Mouse (Mus musculus): ENCODE results near the gene March9. TPM values are rescaled to one million over a fixed set of nuclear protein-coding genes. Genes with fewer than 3 reads are reported as not detected.

Gene March9
- 1.5 and 1.8 TPM in 2 replicates for polyA plus RNA-seq (2014; fragmentation: Nextera tagmentation; extraction: Ambion mirVana)

GRCm38 (mm10) chr10:127059968-127060916, at the start of gene March9:
March9 (minus strand) TSS chr10:127060184.
- DNase-seq (ENCODE audit: low spot score) (peak; percentile 81), ATAC-seq (replicated peaks; ENCODE audit: insufficient number of reproducible peaks, low FRiP score, low TSS enrichment, low read depth) (peak; percentile 3; the same call in 1 of the 2 replicates)
- Histone ChIP-seq H3K27me3 (ENCODE audit: control insufficient read depth, insufficient read depth, low read length) (peaks cover 12% of the 10 kb centered on the region), H3K4me1 (ENCODE audit: control insufficient read depth, insufficient read depth, low read length) (0 out of 2 replicates have a peak, but pooled peaks cover 2% of the 10 kb centered on the region), H3K9me3 (replicated peaks; ENCODE audit: control insufficient read depth, low read length) (no peaks in the 10 kb centered on the region), H3K4me2 (ENCODE audit: low read depth, low read length) (peak within 1 kb of the TSS; percentile 98), H3K36me3 (replicated peaks; ENCODE audit: control insufficient read depth, insufficient read depth, low read depth, low read length) (peaks cover 8% of the 10 kb centered on the region), H3K4me3 (ENCODE audit: low read depth, low read length) (peak within 1 kb of the TSS; percentile 85), H3K9ac (replicated peaks; ENCODE audit: low read length) (peak within 1 kb of the TSS; percentile 84), H3K27ac (replicated peaks; ENCODE audit: low read depth, low read length) (peak within 1 kb of the TSS; percentile 56; the same call in 1 of the 2 replicates)
- WGBS = 1% methylated on average over 67 of the region's 72 CpGs

GRCm38 (mm10) chr10:127108262-127108583, 48.2 kb upstream of the March9 start:
- Histone ChIP-seq H3K4me2 (ENCODE audit: low read depth, low read length) (no peak overlapping the region), H3K27ac (replicated peaks; ENCODE audit: low read depth, low read length) (no peak overlapping the region), H3K27me3 (ENCODE audit: control insufficient read depth, insufficient read depth, low read length) (no peaks in the 10 kb centered on the region), H3K9ac (replicated peaks; ENCODE audit: low read length) (no peak overlapping the region), H3K36me3 (replicated peaks; ENCODE audit: control insufficient read depth, insufficient read depth, low read depth, low read length) (no peaks in the 10 kb centered on the region), H3K4me1 (ENCODE audit: control insufficient read depth, insufficient read depth, low read length) (no peaks in the 10 kb centered on the region), H3K9me3 (replicated peaks; ENCODE audit: control insufficient read depth, low read length) (no peaks in the 10 kb centered on the region), H3K4me3 (ENCODE audit: low read depth, low read length) (no peak overlapping the region)
- no peak for DNase-seq (ENCODE audit: low spot score)
- WGBS = 82% methylated on average over 3 of the region's 3 CpGs
- ATAC-seq (replicated peaks; ENCODE audit: insufficient number of reproducible peaks, low FRiP score, low TSS enrichment, low read depth) = no peak

GRCm38 (mm10) chr10:127107563-127108261, 47.7 kb upstream of the March9 start:
- no peaks in the 10 kb centered on the region for H3K36me3 ChIP-seq (replicated peaks; ENCODE audit: control insufficient read depth, insufficient read depth, low read depth, low read length)
- no peaks in the 10 kb centered on the region for H3K27me3 ChIP-seq (ENCODE audit: control insufficient read depth, insufficient read depth, low read length)
- no peak for DNase-seq (ENCODE audit: low spot score)
- 88% methylated on average over 16 of the region's 16 CpGs for WGBS
- no peaks in the 10 kb centered on the region for H3K4me1 ChIP-seq (ENCODE audit: control insufficient read depth, insufficient read depth, low read length)
- no peak for ATAC-seq (replicated peaks; ENCODE audit: insufficient number of reproducible peaks, low FRiP score, low TSS enrichment, low read depth)
- no peak overlapping the region for H3K27ac ChIP-seq (replicated peaks; ENCODE audit: low read depth, low read length)
- no peak overlapping the region for H3K4me2 ChIP-seq (ENCODE audit: low read depth, low read length)
- no peak overlapping the region for H3K9ac ChIP-seq (replicated peaks; ENCODE audit: low read length)
- H3K9me3 ChIP-seq (replicated peaks; ENCODE audit: control insufficient read depth, low read length) = no peaks in the 10 kb centered on the region
- no peak overlapping the region for H3K4me3 ChIP-seq (ENCODE audit: low read depth, low read length)

- H3K4me1 ChIP-seq (ENCODE audit: control insufficient read depth, insufficient read depth, low read length) = no peaks in the 10 kb centered on the region
- no peak overlapping the region for H3K4me3 ChIP-seq (ENCODE audit: low read depth, low read length)
- DNase-seq (ENCODE audit: low spot score) = no peak
Observed at GRCm38 (mm10) chr10:127103631-127104030, 43.6 kb upstream of the March9 start.

DNA sequence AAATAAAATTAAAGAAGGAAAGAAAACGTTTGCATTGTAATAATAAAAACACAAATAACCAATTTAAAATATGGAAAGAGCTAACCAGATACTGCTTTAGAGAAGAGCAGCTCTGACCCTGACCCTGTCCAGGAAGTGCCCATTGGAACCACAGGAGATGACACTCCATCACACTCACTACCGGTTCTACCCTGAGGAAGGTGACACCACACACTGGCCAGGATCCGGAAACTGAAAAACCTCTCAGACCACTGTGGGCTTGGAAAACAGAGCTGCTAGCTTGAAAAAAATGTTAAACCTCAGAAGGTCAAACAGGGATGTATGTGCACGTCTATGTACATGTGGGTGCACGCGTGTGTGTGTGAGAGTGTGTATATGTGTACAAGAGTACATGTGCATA, 41.2 kb upstream of the March9 start:
- 86% methylated on average over 6 of the region's 6 CpGs for WGBS

More at GRCm38 (mm10) chr10:127103631-127104030, 43.6 kb upstream of the March9 start:
- Histone ChIP-seq H3K27ac (replicated peaks; ENCODE audit: low read depth, low read length) (no peak overlapping the region), H3K9ac (replicated peaks; ENCODE audit: low read length) (no peak overlapping the region), H3K9me3 (replicated peaks; ENCODE audit: control insufficient read depth, low read length) (no peaks in the 10 kb centered on the region), H3K27me3 (ENCODE audit: control insufficient read depth, insufficient read depth, low read length) (no peaks in the 10 kb centered on the region), H3K4me2 (ENCODE audit: low read depth, low read length) (no peak overlapping the region), H3K36me3 (replicated peaks; ENCODE audit: control insufficient read depth, insufficient read depth, low read depth, low read length) (no peaks in the 10 kb centered on the region)
- ATAC-seq (replicated peaks; ENCODE audit: insufficient number of reproducible peaks, low FRiP score, low TSS enrichment, low read depth) = no peak
- 79% methylated on average over 7 of the region's 7 CpGs for WGBS

DNA sequence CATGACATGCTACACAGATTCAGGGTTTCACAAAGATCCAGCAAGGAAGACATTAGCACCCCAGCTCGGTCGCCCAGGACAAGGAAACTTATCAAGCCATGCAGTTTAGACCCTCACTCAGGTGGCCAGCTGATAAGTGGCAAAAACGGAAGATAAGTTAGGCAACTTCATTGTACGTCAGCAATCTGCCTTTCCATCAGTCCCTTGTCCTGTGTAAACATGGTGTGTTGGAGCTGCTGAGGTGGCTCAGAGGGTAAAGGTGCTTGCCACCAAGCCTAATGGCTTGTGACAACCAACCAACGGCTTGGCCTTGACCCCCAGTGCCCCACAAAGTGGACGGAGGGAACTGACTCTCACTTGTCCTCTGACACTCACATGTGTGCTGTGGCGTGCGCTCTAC, 40.4 kb upstream of the March9 start:
- no peak for DNase-seq (ENCODE audit: low spot score)
- Histone ChIP-seq H3K9ac (replicated peaks; ENCODE audit: low read length) (no peak overlapping the region), H3K4me1 (ENCODE audit: control insufficient read depth, insufficient read depth, low read length) (no peaks in the 10 kb centered on the region), H3K4me2 (ENCODE audit: low read depth, low read length) (no peak overlapping the region), H3K36me3 (replicated peaks; ENCODE audit: control insufficient read depth, insufficient read depth, low read depth, low read length) (peaks cover 8% of the 10 kb centered on the region), H3K27ac (replicated peaks; ENCODE audit: low read depth, low read length) (no peak overlapping the region), H3K9me3 (replicated peaks; ENCODE audit: control insufficient read depth, low read length) (no peaks in the 10 kb centered on the region), H3K27me3 (ENCODE audit: control insufficient read depth, insufficient read depth, low read length) (no peaks in the 10 kb centered on the region), H3K4me3 (ENCODE audit: low read depth, low read length) (no peak overlapping the region)
- 83% methylated on average over 8 of the region's 8 CpGs for WGBS
- ATAC-seq (replicated peaks; ENCODE audit: insufficient number of reproducible peaks, low FRiP score, low TSS enrichment, low read depth) = no peak

More for the DNA sequence above, 41.2 kb upstream of the March9 start:
- DNase-seq (ENCODE audit: low spot score) (no peak), ATAC-seq (replicated peaks; ENCODE audit: insufficient number of reproducible peaks, low FRiP score, low TSS enrichment, low read depth) (no peak)
- Histone ChIP-seq H3K9me3 (replicated peaks; ENCODE audit: control insufficient read depth, low read length) (no peaks in the 10 kb centered on the region), H3K27me3 (ENCODE audit: control insufficient read depth, insufficient read depth, low read length) (no peaks in the 10 kb centered on the region), H3K36me3 (replicated peaks; ENCODE audit: control insufficient read depth, insufficient read depth, low read depth, low read length) (peaks cover 8% of the 10 kb centered on the region), H3K4me2 (ENCODE audit: low read depth, low read length) (no peak overlapping the region), H3K9ac (replicated peaks; ENCODE audit: low read length) (no peak overlapping the region), H3K27ac (replicated peaks; ENCODE audit: low read depth, low read length) (no peak overlapping the region), H3K4me3 (ENCODE audit: low read depth, low read length) (no peak overlapping the region), H3K4me1 (ENCODE audit: control insufficient read depth, insufficient read depth, low read length) (no peaks in the 10 kb centered on the region)

- no peaks in the 10 kb centered on the region for H3K4me1 ChIP-seq (ENCODE audit: control insufficient read depth, insufficient read depth, low read length)
- H3K27me3 ChIP-seq (ENCODE audit: control insufficient read depth, insufficient read depth, low read length) = no peaks in the 10 kb centered on the region
- peaks cover 8% of the 10 kb centered on the region for H3K36me3 ChIP-seq (replicated peaks; ENCODE audit: control insufficient read depth, insufficient read depth, low read depth, low read length)
- H3K4me3 ChIP-seq (ENCODE audit: low read depth, low read length) = no peak overlapping the region
- DNase-seq (ENCODE audit: low spot score) (no peak), ATAC-seq (replicated peaks; ENCODE audit: insufficient number of reproducible peaks, low FRiP score, low TSS enrichment, low read depth) (no peak)
- H3K9ac ChIP-seq (replicated peaks; ENCODE audit: low read length) = no peak overlapping the region
- WGBS = 90% methylated on average over 15 of the region's 15 CpGs
- no peaks in the 10 kb centered on the region for H3K9me3 ChIP-seq (replicated peaks; ENCODE audit: control insufficient read depth, low read length)
- no peak overlapping the region for H3K4me2 ChIP-seq (ENCODE audit: low read depth, low read length)
- H3K27ac ChIP-seq (replicated peaks; ENCODE audit: low read depth, low read length) = no peak overlapping the region
Observed at GRCm38 (mm10) chr10:127099868-127100267, 39.9 kb upstream of the March9 start.

GRCm38 (mm10) chr10:127099191-127099590, 39.2 kb upstream of the March9 start:
- Histone ChIP-seq H3K27me3 (ENCODE audit: control insufficient read depth, insufficient read depth, low read length) (no peaks in the 10 kb centered on the region), H3K36me3 (replicated peaks; ENCODE audit: control insufficient read depth, insufficient read depth, low read depth, low read length) (peaks cover 8% of the 10 kb centered on the region), H3K4me1 (ENCODE audit: control insufficient read depth, insufficient read depth, low read length) (no peaks in the 10 kb centered on the region), H3K9me3 (replicated peaks; ENCODE audit: control insufficient read depth, low read length) (no peaks in the 10 kb centered on the region), H3K27ac (replicated peaks; ENCODE audit: low read depth, low read length) (no peak overlapping the region), H3K4me2 (ENCODE audit: low read depth, low read length) (no peak overlapping the region), H3K9ac (replicated peaks; ENCODE audit: low read length) (no peak overlapping the region), H3K4me3 (ENCODE audit: low read depth, low read length) (no peak overlapping the region)
- 82% methylated on average over 10 of the region's 10 CpGs for WGBS
- no peak for DNase-seq (ENCODE audit: low spot score)
- ATAC-seq (replicated peaks; ENCODE audit: insufficient number of reproducible peaks, low FRiP score, low TSS enrichment, low read depth) = no peak
